Mouse (Mus musculus) lung, embryonic 14.5 days (tissue): ENCODE data around the gene Cmip. TPM values are rescaled to one million over a fixed set of nuclear protein-coding genes. Genes with fewer than 3 reads are reported as not detected.

Experiments
- ATAC-seq: fragments of 200-750 bp; cut with Nextera tagmentation; 2 replicates; pipeline ENCODE4 v1.8.0; 2017; ENCODE audit warnings: mild to moderate bottlenecking, moderate TSS enrichment, moderate library complexity; ENCODE audit not compliant: insufficient read depth
- DNase-seq: peaks from one replicate; pipeline ENCODE4 v3.0.0-alpha.2; 2015
- H3K27ac ChIP-seq: fragments of 300-500 bp; sonication (generic); 2 replicates; pipeline ENCODE4 v1.5.1; 2014; ENCODE audit warnings: low read depth, mild to moderate bottlenecking, moderate library complexity
- H3K27me3 ChIP-seq: fragments of 300-500 bp; sonication (generic); 2 replicates; pipeline ENCODE4 v1.6.1; 2014; ENCODE audit warnings: low read length, control low read depth; ENCODE audit not compliant: insufficient read depth
- H3K36me3 ChIP-seq: fragments of 300-500 bp; sonication (generic); 2 replicates; pipeline ENCODE4 v1.6.1; 2014; ENCODE audit warnings: control low read depth; ENCODE audit not compliant: insufficient read depth
- H3K4me1 ChIP-seq: fragments of 300-500 bp; sonication (generic); 2 replicates; pipeline ENCODE4 v1.6.1; 2014; ENCODE audit warnings: antibody characterized with exemption, control low read depth; ENCODE audit not compliant: insufficient read depth
- H3K4me2 ChIP-seq: fragments of 300-500 bp; sonication (generic); 2 replicates; pipeline ENCODE4 v1.6.1; 2014; ENCODE audit warnings: mild to moderate bottlenecking
- H3K4me3 ChIP-seq: fragments of 300-500 bp; sonication (generic); 2 replicates; pipeline ENCODE4 v1.5.1; 2014; ENCODE audit warnings: low read depth, low read length
- H3K9ac ChIP-seq: fragments of 300-500 bp; sonication (generic); 2 replicates; pipeline ENCODE4 v1.6.1; 2014
- H3K9me3 ChIP-seq: fragments of 300-500 bp; sonication (generic); 2 replicates; pipeline ENCODE4 v1.6.1; 2016; ENCODE audit warnings: low read depth, low read length, control low read depth
- CTCF ChIP-seq: IDR thresholded peaks from 2 replicates; pipeline ENCODE4 v1.5.1; 2016; ENCODE audit warnings: antibody characterized with exemption, low read depth
- WGBS: fragments of 180-500 bp; shearing (Covaris S2); extraction: QIAGEN DNeasy Blood & Tissue Kit; methylation state at CpG from one replicate; pipeline ENCODE4 v1.1.7; 2014; 5-methylcytosine and 5-hydroxymethylcytosine counted together
- polyA plus RNA-seq: library from polyadenylated mRNA; unstranded; fragments of >200 nt; fragmentation: Nextera tagmentation; extraction: Ambion mirVana; gene quantifications from 2 replicates; pipeline ENCODE4 v1.2.1, GENCODE M21; 2014

The Cmip gene
- polyA plus RNA-seq, 1 experiment from 2014 or later, result 26.5 TPM

GRCm38 (mm10) chr8:117294812-117295211, 37.9 kb downstream of the Cmip start:
- 83% methylated on average over 10 of the region's 10 CpGs for WGBS
- DNase-seq, result no peak
- H3K9me3 ChIP-seq, result no peaks in the 10 kb centered on the region
- ATAC-seq, result no peak
- H3K36me3 ChIP-seq, result no peaks in the 10 kb centered on the region
- no peak overlapping the region for H3K9ac ChIP-seq
- H3K4me1 ChIP-seq, result peaks cover 12% of the 10 kb centered on the region
- no peak for TF ChIP-seq CTCF
- no peak overlapping the region for H3K4me2 ChIP-seq
- no peak overlapping the region for H3K4me3 ChIP-seq
- H3K27me3 ChIP-seq, result no peaks in the 10 kb centered on the region
- no peak overlapping the region for H3K27ac ChIP-seq

GRCm38 (mm10) chr8:117297913-117298518, 41.2 kb downstream of the Cmip start:
- WGBS, result 64% methylated on average over 12 of the region's 12 CpGs
- ATAC-seq (peak; percentile 64), DNase-seq (peak; percentile 55)
- Histone ChIP-seq H3K36me3 (no peaks in the 10 kb centered on the region), H3K4me2 (0 out of 2 replicates have a peak overlapping the region, but pooled peaks have one; percentile 18), H3K9me3 (no peaks in the 10 kb centered on the region), H3K9ac (peak overlapping the region; percentile 15; the same call in 1 of the 2 replicates), H3K27ac (peak overlapping the region; percentile 63), H3K4me1 (peaks cover 18% of the 10 kb centered on the region), H3K27me3 (no peaks in the 10 kb centered on the region), H3K4me3 (no peak overlapping the region)
- no peak for TF ChIP-seq CTCF

- 69% methylated on average over 10 of the region's 10 CpGs for WGBS
- TF ChIP-seq CTCF, result no peak
- Histone ChIP-seq H3K27ac (no peak overlapping the region), H3K27me3 (no peaks in the 10 kb centered on the region), H3K9me3 (no peaks in the 10 kb centered on the region), H3K4me1 (peaks cover 22% of the 10 kb centered on the region), H3K4me2 (no peak overlapping the region), H3K36me3 (no peaks in the 10 kb centered on the region), H3K4me3 (no peak overlapping the region), H3K9ac (no peak overlapping the region)
- DNase-seq (no peak), ATAC-seq (no peak)
Measured at GRCm38 (mm10) chr8:117299204-117299603, 42.3 kb downstream of the Cmip start.

- H3K9ac ChIP-seq, result no peak overlapping the region
- WGBS, result 58% methylated on average over 7 of the region's 7 CpGs
- no peak overlapping the region for H3K4me3 ChIP-seq
- H3K27ac ChIP-seq, result no peak overlapping the region
- no peaks in the 10 kb centered on the region for H3K36me3 ChIP-seq
- H3K9me3 ChIP-seq, result no peaks in the 10 kb centered on the region
- no peaks in the 10 kb centered on the region for H3K27me3 ChIP-seq
- DNase-seq (no peak), ATAC-seq (no peak)
- peaks cover 18% of the 10 kb centered on the region for H3K4me1 ChIP-seq
- no peak overlapping the region for H3K4me2 ChIP-seq
- no peak for TF ChIP-seq CTCF
Measured at GRCm38 (mm10) chr8:117300188-117300587, 43.3 kb downstream of the Cmip start.

DNA sequence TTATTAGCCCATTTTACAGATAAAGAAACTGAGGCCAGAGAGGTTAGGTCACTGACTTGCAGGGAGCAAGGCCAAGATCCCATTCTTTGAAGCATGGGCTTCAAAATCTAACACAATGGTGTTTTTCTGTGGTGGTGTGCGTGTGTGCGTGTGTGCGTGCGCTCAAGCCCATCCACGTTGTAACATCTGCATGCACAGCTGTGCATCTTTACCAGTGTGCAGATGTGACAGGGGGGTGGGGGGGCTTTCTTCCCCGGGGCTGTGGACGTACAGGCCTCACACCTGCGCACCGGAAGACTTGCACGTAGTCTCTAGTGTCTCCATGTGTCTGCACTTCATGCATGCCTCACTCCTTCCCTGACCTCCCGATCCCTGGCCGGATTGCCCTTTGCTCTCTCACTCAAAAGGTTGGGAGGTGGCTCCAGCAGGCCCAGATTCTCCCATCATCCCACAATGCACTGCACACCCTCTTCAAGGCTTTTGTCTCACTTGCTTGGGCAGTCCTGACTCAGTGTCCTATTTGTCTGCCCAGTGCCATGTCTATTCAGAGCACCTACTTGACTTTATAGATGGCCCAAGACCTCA, 44.7 kb downstream of the Cmip start:
- ATAC-seq, result no peak
- H3K27ac ChIP-seq, result no peak overlapping the region
- no peaks in the 10 kb centered on the region for H3K27me3 ChIP-seq
- H3K9me3 ChIP-seq, result no peaks in the 10 kb centered on the region
- no peak overlapping the region for H3K4me2 ChIP-seq
- H3K4me3 ChIP-seq, result no peak overlapping the region
- H3K9ac ChIP-seq, result no peak overlapping the region
- no peaks in the 10 kb centered on the region for H3K36me3 ChIP-seq
- 87% methylated on average over 12 of the region's 12 CpGs for WGBS
- DNase-seq, result no peak
- H3K4me1 ChIP-seq, result peaks cover 18% of the 10 kb centered on the region
- no peak for TF ChIP-seq CTCF

GRCm38 (mm10) chr8:117302072-117302471, 45.2 kb downstream of the Cmip start:
- Histone ChIP-seq H3K9me3 (no peaks in the 10 kb centered on the region), H3K9ac (no peak overlapping the region), H3K4me2 (no peak overlapping the region), H3K4me1 (peaks cover 18% of the 10 kb centered on the region), H3K36me3 (no peaks in the 10 kb centered on the region), H3K27ac (no peak overlapping the region), H3K27me3 (no peaks in the 10 kb centered on the region), H3K4me3 (no peak overlapping the region)
- DNase-seq (no peak), ATAC-seq (no peak)
- no peak for TF ChIP-seq CTCF
- WGBS, result 76% methylated on average over 11 of the region's 11 CpGs

DNA sequence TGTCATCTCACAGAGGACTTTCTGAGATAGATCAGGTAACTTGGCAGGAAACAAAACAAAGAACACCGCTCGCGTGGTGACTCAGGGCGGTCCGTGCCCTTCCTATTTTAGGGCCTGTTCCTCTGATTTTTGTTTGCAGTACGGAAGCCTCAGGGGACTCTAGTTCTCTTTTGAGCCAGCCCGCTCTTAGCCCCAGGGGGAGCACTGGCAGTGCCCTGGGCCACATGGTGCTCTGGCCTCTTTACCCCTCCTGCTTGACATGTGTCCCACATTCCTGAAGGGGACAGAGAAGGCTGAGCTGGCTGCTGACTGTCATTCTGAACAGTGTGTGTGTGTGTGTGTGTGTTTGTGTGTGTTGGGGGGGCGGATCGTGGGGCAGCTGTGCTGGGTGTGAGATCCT, 46.8 kb downstream of the Cmip start:
- Histone ChIP-seq H3K9me3 (no peaks in the 10 kb centered on the region), H3K36me3 (no peaks in the 10 kb centered on the region), H3K27me3 (no peaks in the 10 kb centered on the region), H3K4me3 (no peak overlapping the region), H3K4me1 (peaks cover 24% of the 10 kb centered on the region), H3K4me2 (no peak overlapping the region), H3K27ac (no peak overlapping the region), H3K9ac (no peak overlapping the region)
- WGBS, result 38% methylated on average over 9 of the region's 9 CpGs
- no peak for ATAC-seq
- no peak for DNase-seq
- TF ChIP-seq CTCF, result no peak
